Mouse (Mus musculus): ENCODE data around the gene Rab17. TPM values are rescaled to one million over a fixed set of nuclear protein-coding genes. Genes with fewer than 3 reads are reported as not detected.

Rab17 gene
- polyA plus RNA-seq, 1 experiment: 42.5 TPM

DNA sequence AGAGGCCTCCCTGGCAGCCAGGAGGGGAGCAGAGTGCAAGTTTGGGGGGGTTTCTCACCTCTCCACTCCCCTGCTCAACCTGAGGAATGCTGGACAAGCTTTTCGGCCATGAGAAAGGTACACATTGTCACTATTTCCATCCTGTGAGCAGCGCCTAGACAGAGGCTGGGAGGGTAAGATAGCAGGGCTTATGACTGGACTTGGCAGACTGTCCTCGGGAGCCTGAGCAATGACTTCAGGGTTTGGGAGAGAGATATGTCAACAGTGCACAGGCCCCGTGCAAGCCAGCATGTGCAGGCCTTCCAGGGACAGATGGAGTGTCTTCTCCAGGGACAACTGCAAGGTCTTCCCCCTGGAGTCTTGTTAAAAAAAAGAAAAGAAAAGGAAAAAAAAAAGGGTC lies 29.5 kb downstream of the Rab17 start:
- peaks cover 42% of the 10 kb centered on the region for H3K36me3 ChIP-seq (ENCODE audit: control insufficient read depth, insufficient read depth, low read length)
- WGBS: 81% methylated on average over 4 of the region's 4 CpGs
- no peak overlapping the region for H3K4me3 ChIP-seq (ENCODE audit: low read depth, low read length)
- TF ChIP-seq POLR2A (IDR thresholded peaks at IDR 0.05; ENCODE audit: low read depth, low read length): no peak
- TF ChIP-seq CTCF (IDR thresholded peaks at IDR 0.05; ENCODE audit: extremely low read depth, insufficient read length, insufficient replicate concordance, low read depth, low read length): no peak
- H3K27ac ChIP-seq (ENCODE audit: insufficient read depth, low read depth, low read length): no peak overlapping the region
- no peaks in the 10 kb centered on the region for H3K27me3 ChIP-seq (ENCODE audit: control insufficient read depth, insufficient read depth, low read length)
- H3K4me1 ChIP-seq (ENCODE audit: control insufficient read depth, insufficient read depth, insufficient read length, low read length): no peaks in the 10 kb centered on the region

DNA sequence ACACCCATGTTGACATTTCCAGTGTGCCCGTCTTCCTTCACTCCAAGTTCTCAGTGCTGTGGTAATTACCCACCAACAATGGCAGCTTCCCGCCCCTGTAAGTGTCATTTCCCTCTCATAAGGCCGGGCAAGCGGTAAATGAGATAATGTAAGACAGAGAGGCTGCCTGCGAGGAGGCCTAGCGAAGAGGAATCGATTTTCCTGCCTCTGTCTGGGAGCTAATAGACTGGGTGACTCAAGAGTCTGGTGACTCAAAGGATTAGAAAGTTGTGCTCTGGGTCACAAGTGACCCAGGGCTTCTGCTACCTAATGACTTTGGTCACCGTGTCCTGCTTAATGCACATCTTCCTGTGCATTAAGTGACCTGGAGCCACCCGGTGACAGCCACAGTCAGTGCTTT lies 32.5 kb downstream of the Rab17 start:
- Histone ChIP-seq H3K36me3 (ENCODE audit: control insufficient read depth, insufficient read depth, low read length) (peaks cover 37% of the 10 kb centered on the region), H3K4me1 (ENCODE audit: control insufficient read depth, insufficient read depth, insufficient read length, low read length) (no peaks in the 10 kb centered on the region), H3K4me3 (ENCODE audit: low read depth, low read length) (no peak overlapping the region), H3K27me3 (ENCODE audit: control insufficient read depth, insufficient read depth, low read length) (no peaks in the 10 kb centered on the region), H3K27ac (ENCODE audit: insufficient read depth, low read depth, low read length) (no peak overlapping the region)
- 68% methylated on average over 9 of the region's 9 CpGs for whole genome bisulfite sequencing
- no peak for TF ChIP-seq POLR2A (IDR thresholded peaks at IDR 0.05; ENCODE audit: low read depth, low read length)
- no peak for TF ChIP-seq CTCF (IDR thresholded peaks at IDR 0.05; ENCODE audit: extremely low read depth, insufficient read length, insufficient replicate concordance, low read depth, low read length)

GRCm38 (mm10) chr1:90933001-90933400 lies 36.5 kb downstream of the Rab17 start:
- 77% methylated on average over 5 of the region's 5 CpGs for WGBS
- Histone ChIP-seq H3K27me3 (ENCODE audit: control insufficient read depth, insufficient read depth, low read length) (no peaks in the 10 kb centered on the region), H3K27ac (ENCODE audit: insufficient read depth, low read depth, low read length) (no peak overlapping the region), H3K36me3 (ENCODE audit: control insufficient read depth, insufficient read depth, low read length) (peaks cover 36% of the 10 kb centered on the region), H3K4me3 (ENCODE audit: low read depth, low read length) (no peak overlapping the region), H3K4me1 (ENCODE audit: control insufficient read depth, insufficient read depth, insufficient read length, low read length) (peaks cover 3% of the 10 kb centered on the region)
- TF ChIP-seq CTCF (IDR thresholded peaks at IDR 0.05; ENCODE audit: extremely low read depth, insufficient read length, insufficient replicate concordance, low read depth, low read length) (no peak), POLR2A (IDR thresholded peaks at IDR 0.05; ENCODE audit: low read depth, low read length) (no peak)

DNA sequence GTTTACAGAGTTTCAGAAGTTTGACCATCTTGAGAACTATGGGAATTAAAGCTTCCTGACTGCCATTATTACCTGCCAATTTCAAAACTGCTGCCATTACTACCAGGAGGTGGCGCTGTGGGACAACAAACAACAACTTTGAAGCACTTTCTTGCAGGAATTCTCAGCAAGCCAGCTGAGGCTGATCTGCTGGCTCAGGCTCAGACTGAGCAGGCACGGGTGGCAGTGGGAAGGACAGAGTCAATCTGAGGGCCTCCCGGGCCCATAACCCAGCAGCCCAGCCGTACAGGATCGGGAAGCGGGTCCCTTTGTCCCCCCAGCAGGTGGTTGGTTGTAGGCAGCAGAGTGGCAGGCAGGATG lies 40.9 kb downstream of the Rab17 start:
- H3K27ac ChIP-seq (ENCODE audit: insufficient read depth, low read depth, low read length): no peak overlapping the region
- TF ChIP-seq POLR2A (IDR thresholded peaks at IDR 0.05; ENCODE audit: low read depth, low read length): no peak
- peak; percentile 49; the same call in 1 of the 2 replicates for TF ChIP-seq CTCF (IDR thresholded peaks at IDR 0.05; ENCODE audit: extremely low read depth, insufficient read length, insufficient replicate concordance, low read depth, low read length)
- H3K36me3 ChIP-seq (ENCODE audit: control insufficient read depth, insufficient read depth, low read length): peaks cover 18% of the 10 kb centered on the region
- no peak overlapping the region for H3K4me3 ChIP-seq (ENCODE audit: low read depth, low read length)
- no peaks in the 10 kb centered on the region; the same call in 1 of the 2 replicates for H3K27me3 ChIP-seq (ENCODE audit: control insufficient read depth, insufficient read depth, low read length)
- WGBS: 28% methylated on average over 6 of the region's 6 CpGs
- H3K4me1 ChIP-seq (ENCODE audit: control insufficient read depth, insufficient read depth, insufficient read length, low read length): peaks cover 16% of the 10 kb centered on the region

GRCm38 (mm10) chr1:90927929-90928574 lies 41.4 kb downstream of the Rab17 start:
- Histone ChIP-seq H3K27ac (ENCODE audit: insufficient read depth, low read depth, low read length) (peak overlapping the region; percentile 56), H3K36me3 (ENCODE audit: control insufficient read depth, insufficient read depth, low read length) (peaks cover 16% of the 10 kb centered on the region), H3K4me3 (ENCODE audit: low read depth, low read length) (0 out of 2 replicates have a peak overlapping the region, but pooled peaks have one; percentile 1), H3K4me1 (ENCODE audit: control insufficient read depth, insufficient read depth, insufficient read length, low read length) (peaks cover 20% of the 10 kb centered on the region), H3K27me3 (ENCODE audit: control insufficient read depth, insufficient read depth, low read length) (no peaks in the 10 kb centered on the region; the same call in 1 of the 2 replicates)
- TF ChIP-seq CTCF (IDR thresholded peaks at IDR 0.05; ENCODE audit: extremely low read depth, insufficient read length, insufficient replicate concordance, low read depth, low read length) (no peak), POLR2A (IDR thresholded peaks at IDR 0.05; ENCODE audit: low read depth, low read length) (no peak)
- WGBS: 34% methylated on average over 23 of the region's 23 CpGs

DNA sequence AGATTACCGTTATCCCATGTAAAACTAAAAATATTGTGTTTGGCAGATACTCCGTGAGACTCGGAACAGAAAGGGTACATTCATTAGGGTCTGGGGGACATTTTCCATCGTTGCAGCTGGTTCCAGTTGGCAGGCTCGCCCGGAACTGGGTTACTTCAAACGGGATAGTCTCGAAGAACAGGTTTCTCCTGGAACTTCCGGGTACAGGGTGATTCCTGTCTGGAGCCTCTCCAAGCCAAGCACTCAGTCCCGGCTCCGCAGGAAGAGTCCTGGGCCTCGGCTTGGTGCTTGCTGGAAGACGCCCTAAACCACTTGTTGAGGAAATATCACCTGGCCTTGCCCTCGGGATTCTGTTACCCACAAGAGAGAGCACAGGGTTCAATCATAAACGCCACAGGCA lies 42.2 kb downstream of the Rab17 start:
- Histone ChIP-seq H3K27me3 (ENCODE audit: control insufficient read depth, insufficient read depth, low read length) (no peaks in the 10 kb centered on the region; the same call in 1 of the 2 replicates), H3K36me3 (ENCODE audit: control insufficient read depth, insufficient read depth, low read length) (peaks cover 16% of the 10 kb centered on the region), H3K4me1 (ENCODE audit: control insufficient read depth, insufficient read depth, insufficient read length, low read length) (peaks cover 27% of the 10 kb centered on the region), H3K27ac (ENCODE audit: insufficient read depth, low read depth, low read length) (peak overlapping the region; percentile 88), H3K4me3 (ENCODE audit: low read depth, low read length) (peak overlapping the region; percentile 10)
- TF ChIP-seq CTCF (IDR thresholded peaks at IDR 0.05; ENCODE audit: extremely low read depth, insufficient read length, insufficient replicate concordance, low read depth, low read length) (no peak), POLR2A (IDR thresholded peaks at IDR 0.05; ENCODE audit: low read depth, low read length) (no peak)
- WGBS: 14% methylated on average over 15 of the region's 15 CpGs

GRCm38 (mm10) chr1:90926030-90926429 lies 43.4 kb downstream of the Rab17 start:
- Histone ChIP-seq H3K36me3 (ENCODE audit: control insufficient read depth, insufficient read depth, low read length) (peaks cover 11% of the 10 kb centered on the region), H3K4me3 (ENCODE audit: low read depth, low read length) (no peak overlapping the region), H3K27ac (ENCODE audit: insufficient read depth, low read depth, low read length) (peak overlapping the region; percentile 44; the same call in 1 of the 2 replicates), H3K4me1 (ENCODE audit: control insufficient read depth, insufficient read depth, insufficient read length, low read length) (peaks cover 36% of the 10 kb centered on the region), H3K27me3 (ENCODE audit: control insufficient read depth, insufficient read depth, low read length) (no peaks in the 10 kb centered on the region; the same call in 1 of the 2 replicates)
- 46% methylated on average over 4 of the region's 4 CpGs for WGBS
- no peak for TF ChIP-seq CTCF (IDR thresholded peaks at IDR 0.05; ENCODE audit: extremely low read depth, insufficient read length, insufficient replicate concordance, low read depth, low read length)
- no peak for TF ChIP-seq POLR2A (IDR thresholded peaks at IDR 0.05; ENCODE audit: low read depth, low read length)

Measured in small intestine, adult 2 months (tissue).